Mouse (Mus musculus) G1E (cell line): Measurements from ENCODE around the gene Spryd7.

ENCODE experiments used
- CTCF ChIP-seq: IDR thresholded peaks from 2 replicates; pipeline ENCODE4 v1.5.1; 2012; ENCODE audit warnings: low read depth, low read length, inconsistent platforms, mixed read lengths
- GATA1 ChIP-seq: IDR thresholded peaks from 2 replicates; pipeline ENCODE4 v1.6.1; 2012; ENCODE audit warnings: borderline replicate concordance, low read length, inconsistent platforms, mixed read lengths
- GATA2 ChIP-seq: IDR thresholded peaks from 2 replicates; pipeline ENCODE4 v1.6.1; 2012; ENCODE audit warnings: low read depth, low read length, inconsistent platforms, borderline replicate concordance
- TAL1 ChIP-seq: conservative IDR thresholded peaks from 2 replicates; pipeline ENCODE4 v1.6.1; 2012; ENCODE audit warnings: low read depth, low read length, inconsistent platforms, mixed read lengths

- TF ChIP-seq TAL1 (no peak), CTCF (no peak), GATA1 (no peak), GATA2 (no peak)
Measured at GRCm38 (mm10) chr14:61516471-61517426, 39.9 kb downstream of the Spryd7 start.
